Mouse (Mus musculus) small intestine, adult 2 months (tissue): ENCODE results near the gene Nmrk2. TPM values are rescaled to one million over a fixed set of nuclear protein-coding genes. Genes with fewer than 3 reads are reported as not detected.
"Not testable (repeated sequence)": the region's sequence is repeated elsewhere in the genome, so short reads cannot be mapped to it uniquely, and the experiment has no call there.

Experiments used
- H3K27ac ChIP-seq: fragments of 200-500 bp; 2 replicates; pipeline ENCODE4 v1.5.1; 2012; ENCODE audit warnings: low read depth, low read length, control low read depth, inconsistent platforms; ENCODE audit not compliant: insufficient read depth
- H3K27me3 ChIP-seq: fragments of 200-500 bp; 2 replicates; pipeline ENCODE4 v1.6.1; 2012; ENCODE audit warnings: mild to moderate bottlenecking, moderate library complexity, low read length, inconsistent platforms; ENCODE audit not compliant: control insufficient read depth, insufficient read depth
- H3K36me3 ChIP-seq: fragments of 200-500 bp; 2 replicates; pipeline ENCODE4 v1.6.1; 2012; ENCODE audit warnings: mild to moderate bottlenecking, low read length, control low read depth, inconsistent platforms; ENCODE audit not compliant: control insufficient read depth, insufficient read depth
- H3K4me1 ChIP-seq: fragments of 200-500 bp; 2 replicates; pipeline ENCODE4 v1.6.1; 2012; ENCODE audit warnings: low read length, inconsistent platforms, mixed read lengths; ENCODE audit not compliant: control insufficient read depth, insufficient read depth, insufficient read length
- H3K4me3 ChIP-seq: fragments of 200-500 bp; 2 replicates; pipeline ENCODE4 v1.5.1; 2012; ENCODE audit warnings: low read depth, mild to moderate bottlenecking, control low read depth, inconsistent platforms, low read length, moderate library complexity
- CTCF ChIP-seq: fragments of 200-500 bp; IDR thresholded peaks from 2 replicates; pipeline ENCODE4 v1.5.1; 2012; ENCODE audit warnings: low read depth, mild to moderate bottlenecking, control low read depth, inconsistent platforms, low read length, moderate library complexity, mixed read lengths; ENCODE audit not compliant: insufficient replicate concordance, insufficient read length; ENCODE audit errors: extremely low read depth
- POLR2A ChIP-seq: fragments of 200-500 bp; IDR thresholded peaks from 2 replicates; pipeline ENCODE4 v1.6.1; 2012; ENCODE audit warnings: low read depth, mild to moderate bottlenecking, control low read depth, inconsistent platforms, low read length, moderate library complexity
- WGBS: fragments of 180-500 bp; shearing (Covaris S2); methylation state at CpG from one replicate; pipeline ENCODE4 v1.1.7; 2018; 5-methylcytosine and 5-hydroxymethylcytosine counted together
- polyA plus RNA-seq: library from polyadenylated mRNA; depleted of rRNA; stranded (reverse); fragments of >200 nt; gene quantifications from 2 replicates; pipeline ENCODE4 v1.2.3, GENCODE M21; 2012

Gene Nmrk2
- polyA plus RNA-seq, 1 experiment: not detected

- Histone ChIP-seq H3K4me3 (peak within 1 kb of the TSS; percentile 20), H3K27me3 (0 out of 2 replicates have a peak, but pooled peaks cover 5% of the 10 kb centered on the region), H3K27ac (no peak within 1 kb of the TSS), H3K4me1 (peaks cover 16% of the 10 kb centered on the region), H3K36me3 (0 out of 2 replicates have a peak, but pooled peaks cover under 1% of the 10 kb centered on the region)
- peak; percentile 57; the same call in 1 of the 2 replicates for TF ChIP-seq CTCF
- no peak for TF ChIP-seq POLR2A
- WGBS: 27% methylated on average over 27 of the region's 27 CpGs
Observed at GRCm38 (mm10) chr10:81230438-81231332, 28.8 kb upstream of the Nmrk2 start, which contains the start of gene Atcay. Atcay (minus strand) TSS chr10:81230833.

- 26% methylated on average over 20 of the region's 20 CpGs for WGBS
- no peak overlapping the region for H3K27ac ChIP-seq
- 0 out of 2 replicates have a peak, but pooled peaks cover 5% of the 10 kb centered on the region for H3K27me3 ChIP-seq
- peak overlapping the region; percentile 20 for H3K4me3 ChIP-seq
- no peak for TF ChIP-seq CTCF
- no peak for TF ChIP-seq POLR2A
- H3K36me3 ChIP-seq: no peaks in the 10 kb centered on the region
- peaks cover 12% of the 10 kb centered on the region for H3K4me1 ChIP-seq
Observed at GRCm38 (mm10) chr10:81229735-81230437, 28.0 kb upstream of the Nmrk2 start.

- H3K36me3 ChIP-seq, H3K4me3 ChIP-seq, H3K27ac ChIP-seq, H3K4me1 ChIP-seq, H3K27me3 ChIP-seq: not testable (repeated sequence)
- WGBS: 61% methylated on average over 2 of the region's 2 CpGs
Observed at GRCm38 (mm10) chr10:81223731-81224130, 21.9 kb upstream of the Nmrk2 start.

GRCm38 (mm10) chr10:81221402-81222015 lies 19.7 kb upstream of the Nmrk2 start:
- no peak for TF ChIP-seq POLR2A
- no peak for TF ChIP-seq CTCF
- Histone ChIP-seq H3K27me3 (no peaks in the 10 kb centered on the region), H3K4me3 (no peak overlapping the region), H3K4me1 (peaks cover 9% of the 10 kb centered on the region), H3K36me3 (no peaks in the 10 kb centered on the region), H3K27ac (peak overlapping the region; percentile 42; the same call in 1 of the 2 replicates)
- WGBS: 52% methylated on average over 5 of the region's 5 CpGs

GRCm38 (mm10) chr10:81217964-81218363 lies 16.1 kb upstream of the Nmrk2 start:
- peak; percentile 89 for TF ChIP-seq CTCF
- no peak for TF ChIP-seq POLR2A
- Histone ChIP-seq H3K27ac (no peak overlapping the region), H3K4me3 (no peak overlapping the region), H3K27me3 (no peaks in the 10 kb centered on the region), H3K4me1 (peaks cover 9% of the 10 kb centered on the region), H3K36me3 (no peaks in the 10 kb centered on the region)
- 17% methylated on average over 7 of the region's 7 CpGs for WGBS

GRCm38 (mm10) chr10:81217267-81217666 lies 15.4 kb upstream of the Nmrk2 start:
- 14% methylated on average over 1 of the region's 1 CpGs for WGBS
- TF ChIP-seq CTCF: peak; percentile 24; the same call in 1 of the 2 replicates
- H3K4me3 ChIP-seq, H3K4me1 ChIP-seq, H3K36me3 ChIP-seq, H3K27ac ChIP-seq, H3K27me3 ChIP-seq: not testable (repeated sequence)

- TF ChIP-seq CTCF (no peak), POLR2A (no peak)
- no peak overlapping the region for H3K27ac ChIP-seq
- no peaks in the 10 kb centered on the region for H3K27me3 ChIP-seq
- 85% methylated on average over 6 of the region's 6 CpGs for WGBS
- H3K4me3 ChIP-seq: no peak overlapping the region
- H3K4me1 ChIP-seq: peaks cover 8% of the 10 kb centered on the region
- no peaks in the 10 kb centered on the region for H3K36me3 ChIP-seq
Observed at GRCm38 (mm10) chr10:81216810-81217209, 15.0 kb upstream of the Nmrk2 start.
